Mouse (Mus musculus) cerebellum, adult 11 months (tissue): ENCODE measurements at regions not wholly inside any gene's neighbourhood (a gene's known extent, or its start where the extent isn't known, plus 50 kb on each side); places are given as distances from the start of the nearest gene placed in this dataset.

Source experiments
- DNase-seq: peaks from one replicate; pipeline ENCODE4 v3.0.0; 2022

GRCm38 (mm10) chr15:59138393-59139107, 249.5 kb downstream of the Gm49356 start:
- DNase-seq: no peak

GRCm38 (mm10) chr15:59141621-59142020, 252.5 kb downstream of the Gm49356 start:
- DNase-seq: no peak

- no peak for DNase-seq
These were observed 253.4 kb downstream of the Gm49356 start for GRCm38 (mm10) chr15:59142481-59142880.

GRCm38 (mm10) chr15:59143891-59144290, 254.8 kb downstream of the Gm49356 start:
- no peak for DNase-seq

- DNase-seq: no peak
These were observed 256.6 kb downstream of the Gm49356 start for GRCm38 (mm10) chr15:59145679-59146078.

- DNase-seq: no peak
These were observed 257.0 kb downstream of the Gm49356 start for GRCm38 (mm10) chr15:59146111-59146510.

- no peak for DNase-seq
These were observed 257.5 kb downstream of the Gm49356 start for GRCm38 (mm10) chr15:59146586-59147085.

- no peak for DNase-seq
These were observed 259.4 kb downstream of the Gm49356 start for GRCm38 (mm10) chr15:59148531-59148930.

- no peak for DNase-seq
These were observed 262.4 kb downstream of the Gm49356 start for GRCm38 (mm10) chr15:59151506-59151905.

- DNase-seq: no peak
These were observed 263.8 kb downstream of the Gm49356 start for GRCm38 (mm10) chr15:59152786-59153388.

- DNase-seq: no peak
These were observed 264.5 kb downstream of the Gm49356 start for GRCm38 (mm10) chr15:59153416-59154250.

GRCm38 (mm10) chr15:59154407-59155288, 265.6 kb downstream of the Gm49356 start:
- DNase-seq: peak; percentile 43

GRCm38 (mm10) chr15:59155289-59155623, 266.2 kb downstream of the Gm49356 start:
- no peak for DNase-seq

- DNase-seq: no peak
These were observed 267.2 kb downstream of the Gm49356 start for GRCm38 (mm10) chr15:59156328-59156727.

GRCm38 (mm10) chr15:59158760-59159159, 269.7 kb downstream of the Gm49356 start:
- no peak for DNase-seq

GRCm38 (mm10) chr15:59160931-59161920, 272.1 kb downstream of the Gm49356 start:
- no peak for DNase-seq

- DNase-seq: no peak
These were observed 279.0 kb downstream of the Gm49356 start for GRCm38 (mm10) chr15:59167937-59168659.

GRCm38 (mm10) chr15:59168660-59169170, 279.6 kb downstream of the Gm49356 start:
- DNase-seq: no peak

GRCm38 (mm10) chr15:59169237-59169797, 280.2 kb downstream of the Gm49356 start:
- no peak for DNase-seq

GRCm38 (mm10) chr15:59169831-59170230, 280.7 kb downstream of the Gm49356 start:
- no peak for DNase-seq
